Mouse (Mus musculus): ENCODE measurements around the gene Dab1. TPM values are rescaled to one million over a fixed set of nuclear protein-coding genes. Genes with fewer than 3 reads are reported as not detected.

Dab1 gene
- total and polyA plus RNA-seq, 2 experiments: 0.02 to 0.09 TPM

DNA sequence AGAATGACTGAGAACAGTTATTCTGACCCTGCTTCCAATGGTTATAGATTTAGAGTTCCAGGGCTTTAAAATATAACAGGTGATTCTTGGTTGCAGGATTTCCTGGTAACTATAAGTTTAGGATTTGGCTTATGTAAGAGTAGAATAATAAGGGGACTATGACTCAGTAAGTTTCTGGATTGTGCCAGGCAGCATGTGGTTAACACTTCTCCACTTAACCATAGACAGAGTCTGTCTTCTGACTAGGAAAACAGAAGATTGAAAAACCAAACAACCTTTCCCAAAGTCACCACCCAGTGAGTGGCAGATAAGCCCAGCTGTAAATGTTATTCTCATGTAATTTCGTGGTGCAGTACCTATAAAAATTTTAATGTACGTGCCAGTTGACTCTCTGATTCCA lies 688.6 kb downstream of the Dab1 start:
- no peak overlapping the region for H3K4me3 ChIP-seq (ENCODE audit: insufficient read depth, low read depth, low read length)
- no peak overlapping the region for H3K27ac ChIP-seq (replicated peaks; ENCODE audit: insufficient read depth, low read depth, low read length)
- no peak for TF ChIP-seq POLR2A (IDR thresholded peaks at IDR 0.05; ENCODE audit: extremely low read depth, insufficient read depth, low read length)
- no peak for TF ChIP-seq CTCF (IDR thresholded peaks at IDR 0.05; ENCODE audit: low read depth, low read length)
- no peaks in the 10 kb centered on the region for H3K36me3 ChIP-seq (ENCODE audit: control insufficient read depth, insufficient read depth, low read length)
- H3K79me2 ChIP-seq (ENCODE audit: control insufficient read depth, insufficient read depth, low read length): no peaks in the 10 kb centered on the region
- 0 out of 2 replicates have a peak, but pooled peaks cover 2% of the 10 kb centered on the region for H3K27me3 ChIP-seq (ENCODE audit: control insufficient read depth, insufficient read depth, low read length)
- DNase-seq (ENCODE audit: extremely low read depth, low read depth, low spot score): no peak
- WGBS: 68% methylated on average over 2 of the region's 2 CpGs
- no peak overlapping the region for H3K9ac ChIP-seq (ENCODE audit: low read depth, low read length)
- H3K4me1 ChIP-seq (ENCODE audit: control insufficient read depth, insufficient read depth, low read length): no peaks in the 10 kb centered on the region

DNA sequence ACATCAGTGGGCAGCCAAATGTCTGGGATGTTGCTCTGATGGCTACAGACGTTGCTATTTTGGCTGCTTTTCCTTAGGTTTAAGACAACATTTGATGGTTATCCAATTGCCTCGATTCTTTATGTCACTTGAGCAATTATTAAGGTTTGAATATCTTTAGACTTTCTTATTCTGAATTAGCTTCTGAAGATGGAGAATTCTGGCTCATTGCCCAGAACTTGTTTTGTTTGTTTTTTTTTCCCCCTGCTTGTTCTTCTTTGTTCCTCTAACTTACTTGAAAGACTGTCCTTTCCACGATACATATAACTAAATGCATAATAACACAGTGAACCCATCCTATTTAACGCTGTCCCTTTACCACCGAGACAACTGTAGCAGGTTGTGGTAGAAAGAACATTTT lies 707.1 kb downstream of the Dab1 start:
- no peak for DNase-seq (ENCODE audit: extremely low read depth, low read depth, low spot score)
- Histone ChIP-seq H3K27ac (replicated peaks; ENCODE audit: insufficient read depth, low read depth, low read length) (no peak overlapping the region), H3K27me3 (ENCODE audit: control insufficient read depth, insufficient read depth, low read length) (no peaks in the 10 kb centered on the region), H3K4me3 (ENCODE audit: insufficient read depth, low read depth, low read length) (no peak overlapping the region), H3K36me3 (ENCODE audit: control insufficient read depth, insufficient read depth, low read length) (no peaks in the 10 kb centered on the region), H3K9ac (ENCODE audit: low read depth, low read length) (no peak overlapping the region), H3K79me2 (ENCODE audit: control insufficient read depth, insufficient read depth, low read length) (no peaks in the 10 kb centered on the region), H3K4me1 (ENCODE audit: control insufficient read depth, insufficient read depth, low read length) (no peaks in the 10 kb centered on the region)
- WGBS: 71% methylated on average over 5 of the region's 5 CpGs
- TF ChIP-seq CTCF (IDR thresholded peaks at IDR 0.05; ENCODE audit: low read depth, low read length) (no peak), POLR2A (IDR thresholded peaks at IDR 0.05; ENCODE audit: extremely low read depth, insufficient read depth, low read length) (no peak)

DNA sequence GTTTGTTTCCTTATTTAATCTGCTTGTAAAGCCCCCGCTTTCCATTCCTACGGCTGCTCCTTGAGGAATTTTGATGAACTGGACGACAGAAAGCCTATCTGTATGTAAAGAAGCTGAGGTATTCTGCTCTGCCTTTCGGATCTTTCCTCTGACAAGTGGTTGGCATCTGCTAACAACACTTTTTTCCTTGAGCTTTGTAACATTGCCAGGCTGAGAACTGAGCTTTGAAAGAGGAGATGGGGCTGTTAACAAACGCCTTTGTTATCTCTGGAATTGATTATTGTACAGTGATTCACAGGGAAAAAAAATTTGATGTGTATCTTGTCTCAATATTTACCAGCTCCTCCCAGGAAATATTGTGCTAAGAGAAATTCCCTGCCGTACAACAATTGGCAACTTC lies 712.7 kb downstream of the Dab1 start:
- Histone ChIP-seq H3K4me3 (ENCODE audit: insufficient read depth, low read depth, low read length) (no peak overlapping the region), H3K36me3 (ENCODE audit: control insufficient read depth, insufficient read depth, low read length) (no peaks in the 10 kb centered on the region), H3K9ac (ENCODE audit: low read depth, low read length) (no peak overlapping the region), H3K79me2 (ENCODE audit: control insufficient read depth, insufficient read depth, low read length) (no peaks in the 10 kb centered on the region), H3K4me1 (ENCODE audit: control insufficient read depth, insufficient read depth, low read length) (no peaks in the 10 kb centered on the region), H3K27me3 (ENCODE audit: control insufficient read depth, insufficient read depth, low read length) (no peaks in the 10 kb centered on the region), H3K27ac (replicated peaks; ENCODE audit: insufficient read depth, low read depth, low read length) (no peak overlapping the region)
- 35% methylated on average over 6 of the region's 6 CpGs for WGBS
- no peak for TF ChIP-seq CTCF (IDR thresholded peaks at IDR 0.05; ENCODE audit: low read depth, low read length)
- no peak for TF ChIP-seq POLR2A (IDR thresholded peaks at IDR 0.05; ENCODE audit: extremely low read depth, insufficient read depth, low read length)
- DNase-seq (ENCODE audit: extremely low read depth, low read depth, low spot score): no peak

DNA sequence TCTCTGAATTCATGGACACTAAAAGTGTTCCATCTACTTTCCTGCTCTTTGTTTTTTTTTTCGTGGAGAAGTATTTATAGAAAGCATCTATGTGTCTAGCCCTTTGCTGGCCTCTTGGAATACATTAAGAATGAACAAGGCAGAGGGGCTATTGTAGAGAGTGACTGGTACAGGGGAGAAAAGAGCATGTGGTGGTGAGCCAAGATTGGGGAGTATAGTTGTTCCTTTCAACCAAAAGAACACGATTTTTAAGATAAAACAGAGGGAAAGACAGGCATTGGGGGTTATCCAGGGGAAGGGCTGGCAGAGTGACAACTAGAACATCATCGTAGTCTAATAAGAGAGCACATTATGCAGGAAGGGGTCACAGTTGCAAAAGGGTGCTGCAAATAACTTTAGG lies 713.2 kb downstream of the Dab1 start:
- Histone ChIP-seq H3K27me3 (ENCODE audit: control insufficient read depth, insufficient read depth, low read length) (no peaks in the 10 kb centered on the region), H3K27ac (replicated peaks; ENCODE audit: insufficient read depth, low read depth, low read length) (no peak overlapping the region), H3K36me3 (ENCODE audit: control insufficient read depth, insufficient read depth, low read length) (no peaks in the 10 kb centered on the region), H3K4me1 (ENCODE audit: control insufficient read depth, insufficient read depth, low read length) (no peaks in the 10 kb centered on the region), H3K9ac (ENCODE audit: low read depth, low read length) (no peak overlapping the region), H3K79me2 (ENCODE audit: control insufficient read depth, insufficient read depth, low read length) (no peaks in the 10 kb centered on the region), H3K4me3 (ENCODE audit: insufficient read depth, low read depth, low read length) (no peak overlapping the region)
- TF ChIP-seq POLR2A (IDR thresholded peaks at IDR 0.05; ENCODE audit: extremely low read depth, insufficient read depth, low read length) (no peak), CTCF (IDR thresholded peaks at IDR 0.05; ENCODE audit: low read depth, low read length) (no peak)
- WGBS: 64% methylated on average over 3 of the region's 3 CpGs
- no peak for DNase-seq (ENCODE audit: extremely low read depth, low read depth, low spot score)

DNA sequence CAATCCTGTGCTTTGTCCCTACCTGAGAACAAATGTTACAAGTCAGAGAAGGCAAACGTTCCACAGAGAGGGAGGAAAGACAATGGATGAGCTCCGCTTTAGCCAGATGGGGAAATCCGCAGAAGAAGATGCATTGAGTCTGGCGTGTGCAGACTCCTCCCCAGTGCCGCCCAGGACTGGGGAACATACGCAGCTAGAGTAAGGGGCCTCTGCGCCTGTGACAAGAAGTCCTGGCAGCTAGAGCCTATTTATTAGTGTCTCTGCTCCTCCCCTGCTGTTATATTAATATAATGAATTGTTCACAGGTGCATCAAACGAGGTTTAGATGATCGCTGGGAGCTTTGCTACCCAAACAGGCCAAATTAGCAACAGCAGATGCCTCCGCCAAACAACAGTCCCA lies 718.1 kb downstream of the Dab1 start:
- Histone ChIP-seq H3K79me2 (ENCODE audit: control insufficient read depth, insufficient read depth, low read length) (no peaks in the 10 kb centered on the region), H3K27me3 (ENCODE audit: control insufficient read depth, insufficient read depth, low read length) (no peaks in the 10 kb centered on the region), H3K4me3 (ENCODE audit: insufficient read depth, low read depth, low read length) (no peak overlapping the region), H3K4me1 (ENCODE audit: control insufficient read depth, insufficient read depth, low read length) (no peaks in the 10 kb centered on the region), H3K9ac (ENCODE audit: low read depth, low read length) (no peak overlapping the region), H3K27ac (replicated peaks; ENCODE audit: insufficient read depth, low read depth, low read length) (no peak overlapping the region), H3K36me3 (ENCODE audit: control insufficient read depth, insufficient read depth, low read length) (no peaks in the 10 kb centered on the region)
- 85% methylated on average over 10 of the region's 10 CpGs for WGBS
- TF ChIP-seq CTCF (IDR thresholded peaks at IDR 0.05; ENCODE audit: low read depth, low read length): no peak
- no peak for TF ChIP-seq POLR2A (IDR thresholded peaks at IDR 0.05; ENCODE audit: extremely low read depth, insufficient read depth, low read length)
- DNase-seq (ENCODE audit: extremely low read depth, low read depth, low spot score): no peak

DNA sequence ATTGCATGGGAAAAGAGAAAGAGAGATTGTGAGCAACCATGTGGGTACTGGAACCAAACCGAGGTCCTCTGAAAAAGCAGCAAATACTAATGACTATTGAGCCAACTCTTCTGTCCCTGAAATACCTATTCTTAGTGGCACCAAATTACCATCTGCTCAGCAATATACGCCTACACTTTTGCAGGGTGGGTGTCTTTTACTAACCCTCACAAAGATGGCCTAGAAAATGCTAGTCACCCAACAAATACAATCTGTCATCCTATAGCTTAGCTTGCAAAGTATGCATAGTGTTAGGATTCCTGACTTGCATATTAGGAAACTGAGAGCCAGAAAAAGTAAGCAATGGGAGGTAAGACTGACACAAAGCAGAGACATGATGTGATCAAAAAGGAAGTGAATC lies 719.2 kb downstream of the Dab1 start:
- no peak overlapping the region for H3K4me3 ChIP-seq (ENCODE audit: insufficient read depth, low read depth, low read length)
- TF ChIP-seq POLR2A (IDR thresholded peaks at IDR 0.05; ENCODE audit: extremely low read depth, insufficient read depth, low read length) (no peak), CTCF (IDR thresholded peaks at IDR 0.05; ENCODE audit: low read depth, low read length) (no peak)
- H3K79me2 ChIP-seq (ENCODE audit: control insufficient read depth, insufficient read depth, low read length): no peaks in the 10 kb centered on the region
- WGBS: 90% methylated on average over 2 of the region's 2 CpGs
- H3K36me3 ChIP-seq (ENCODE audit: control insufficient read depth, insufficient read depth, low read length): no peaks in the 10 kb centered on the region
- H3K27ac ChIP-seq (replicated peaks; ENCODE audit: insufficient read depth, low read depth, low read length): no peak overlapping the region
- no peaks in the 10 kb centered on the region for H3K4me1 ChIP-seq (ENCODE audit: control insufficient read depth, insufficient read depth, low read length)
- H3K9ac ChIP-seq (ENCODE audit: low read depth, low read length): no peak overlapping the region
- H3K27me3 ChIP-seq (ENCODE audit: control insufficient read depth, insufficient read depth, low read length): no peaks in the 10 kb centered on the region
- no peak for DNase-seq (ENCODE audit: extremely low read depth, low read depth, low spot score)
